Mouse (Mus musculus): ENCODE measurements around the gene S1pr5. TPM values are rescaled to one million over a fixed set of nuclear protein-coding genes. Genes with fewer than 3 reads are reported as not detected.
"Not testable (repeated sequence)": the region's sequence is repeated elsewhere in the genome, so short reads cannot be mapped to it uniquely, and the experiment has no call there.

S1pr5 gene
- polyA plus RNA-seq, 1 experiment from 2014 or later, result 0.48 TPM

- no peak overlapping the region for H3K4me3 ChIP-seq (ENCODE audit: low read depth, low read length)
- H3K36me3 ChIP-seq (ENCODE audit: control insufficient read depth, insufficient read depth, low read length), result peaks cover 79% of the 10 kb centered on the region
- H3K4me2 ChIP-seq (replicated peaks; ENCODE audit: low read depth, low read length), result no peak overlapping the region
- no peak overlapping the region for H3K27ac ChIP-seq (ENCODE audit: low read length)
- H3K9ac ChIP-seq (replicated peaks; ENCODE audit: low read depth, low read length), result no peak overlapping the region
- H3K27me3 ChIP-seq (ENCODE audit: control insufficient read depth, insufficient read depth, low read length), result no peaks in the 10 kb centered on the region
- H3K4me1 ChIP-seq (ENCODE audit: control insufficient read depth, insufficient read depth, low read length), result no peaks in the 10 kb centered on the region
- no peaks in the 10 kb centered on the region for H3K9me3 ChIP-seq (ENCODE audit: control insufficient read depth, low read depth, low read length)
- ATAC-seq (ENCODE audit: insufficient number of reproducible peaks, insufficient read depth, low FRiP score, low read depth), result no peak
- WGBS, result 91% methylated on average over 3 of the region's 3 CpGs
Measured at GRCm38 (mm10) chr9:21274336-21274735, 26.1 kb upstream of the S1pr5 start.

GRCm38 (mm10) chr9:21273520-21274228 lies 25.4 kb upstream of the S1pr5 start:
- Histone ChIP-seq H3K27ac (ENCODE audit: low read length) (no peak overlapping the region), H3K9ac (replicated peaks; ENCODE audit: low read depth, low read length) (no peak overlapping the region), H3K4me3 (ENCODE audit: low read depth, low read length) (no peak overlapping the region), H3K36me3 (ENCODE audit: control insufficient read depth, insufficient read depth, low read length) (peaks cover 84% of the 10 kb centered on the region), H3K27me3 (ENCODE audit: control insufficient read depth, insufficient read depth, low read length) (no peaks in the 10 kb centered on the region), H3K9me3 (ENCODE audit: control insufficient read depth, low read depth, low read length) (no peaks in the 10 kb centered on the region), H3K4me2 (replicated peaks; ENCODE audit: low read depth, low read length) (no peak overlapping the region), H3K4me1 (ENCODE audit: control insufficient read depth, insufficient read depth, low read length) (no peaks in the 10 kb centered on the region)
- no peak for ATAC-seq (ENCODE audit: insufficient number of reproducible peaks, insufficient read depth, low FRiP score, low read depth)
- 74% methylated on average over 7 of the region's 7 CpGs for WGBS

GRCm38 (mm10) chr9:21273094-21273493 lies 24.9 kb upstream of the S1pr5 start:
- H3K4me3 ChIP-seq (ENCODE audit: low read depth, low read length), result no peak overlapping the region
- no peak overlapping the region for H3K4me2 ChIP-seq (replicated peaks; ENCODE audit: low read depth, low read length)
- no peaks in the 10 kb centered on the region for H3K27me3 ChIP-seq (ENCODE audit: control insufficient read depth, insufficient read depth, low read length)
- peaks cover 89% of the 10 kb centered on the region for H3K36me3 ChIP-seq (ENCODE audit: control insufficient read depth, insufficient read depth, low read length)
- no peak for ATAC-seq (ENCODE audit: insufficient number of reproducible peaks, insufficient read depth, low FRiP score, low read depth)
- H3K4me1 ChIP-seq (ENCODE audit: control insufficient read depth, insufficient read depth, low read length), result no peaks in the 10 kb centered on the region
- H3K9me3 ChIP-seq (ENCODE audit: control insufficient read depth, low read depth, low read length), result no peaks in the 10 kb centered on the region
- H3K27ac ChIP-seq (ENCODE audit: low read length), result no peak overlapping the region
- 80% methylated on average over 8 of the region's 8 CpGs for WGBS
- no peak overlapping the region for H3K9ac ChIP-seq (replicated peaks; ENCODE audit: low read depth, low read length)

- Histone ChIP-seq H3K27ac (ENCODE audit: low read length) (no peak overlapping the region), H3K4me2 (replicated peaks; ENCODE audit: low read depth, low read length) (no peak overlapping the region), H3K4me1 (ENCODE audit: control insufficient read depth, insufficient read depth, low read length) (no peaks in the 10 kb centered on the region), H3K9ac (replicated peaks; ENCODE audit: low read depth, low read length) (no peak overlapping the region), H3K36me3 (ENCODE audit: control insufficient read depth, insufficient read depth, low read length) (peaks cover 86% of the 10 kb centered on the region), H3K27me3 (ENCODE audit: control insufficient read depth, insufficient read depth, low read length) (no peaks in the 10 kb centered on the region), H3K4me3 (ENCODE audit: low read depth, low read length) (no peak overlapping the region), H3K9me3 (ENCODE audit: control insufficient read depth, low read depth, low read length) (no peaks in the 10 kb centered on the region)
- ATAC-seq (ENCODE audit: insufficient number of reproducible peaks, insufficient read depth, low FRiP score, low read depth), result no peak
- WGBS, result 87% methylated on average over 9 of the region's 9 CpGs
Measured at GRCm38 (mm10) chr9:21272391-21272790, 24.1 kb upstream of the S1pr5 start.

DNA sequence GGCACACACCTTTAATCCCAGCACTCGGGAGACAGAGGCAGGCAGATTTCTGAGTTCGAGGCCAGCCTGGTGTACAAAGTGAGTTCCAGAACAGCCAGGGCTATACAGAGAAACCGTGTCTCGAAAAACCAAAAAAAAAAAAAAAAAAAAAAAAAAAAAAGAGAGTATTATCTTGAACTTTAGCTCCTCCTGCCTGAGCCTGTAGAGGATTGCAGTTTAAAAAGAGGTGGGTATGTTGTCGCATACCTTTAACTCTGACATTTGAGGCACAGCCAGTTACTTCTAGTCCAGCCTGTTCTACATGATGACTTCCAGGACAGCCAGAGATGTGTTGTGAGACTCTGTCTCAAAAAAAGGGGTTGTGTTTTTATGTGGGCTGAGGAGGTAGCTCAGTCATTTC lies 21.3 kb upstream of the S1pr5 start:
- peaks cover 68% of the 10 kb centered on the region for H3K36me3 ChIP-seq (ENCODE audit: control insufficient read depth, insufficient read depth, low read length)
- not testable (repeated sequence) for ATAC-seq (ENCODE audit: insufficient number of reproducible peaks, insufficient read depth, low FRiP score, low read depth); H3K27ac ChIP-seq (ENCODE audit: low read length); H3K4me1 ChIP-seq (ENCODE audit: control insufficient read depth, insufficient read depth, low read length); H3K9ac ChIP-seq (replicated peaks; ENCODE audit: low read depth, low read length); H3K27me3 ChIP-seq (ENCODE audit: control insufficient read depth, insufficient read depth, low read length); H3K9me3 ChIP-seq (ENCODE audit: control insufficient read depth, low read depth, low read length); H3K4me3 ChIP-seq (ENCODE audit: low read depth, low read length); H3K4me2 ChIP-seq (replicated peaks; ENCODE audit: low read depth, low read length)
- 76% methylated on average over 5 of the region's 5 CpGs for WGBS

- Histone ChIP-seq H3K9me3 (ENCODE audit: control insufficient read depth, low read depth, low read length) (no peaks in the 10 kb centered on the region), H3K36me3 (ENCODE audit: control insufficient read depth, insufficient read depth, low read length) (peaks cover 56% of the 10 kb centered on the region), H3K27ac (ENCODE audit: low read length) (no peak overlapping the region), H3K4me2 (replicated peaks; ENCODE audit: low read depth, low read length) (no peak overlapping the region), H3K27me3 (ENCODE audit: control insufficient read depth, insufficient read depth, low read length) (no peaks in the 10 kb centered on the region), H3K4me1 (ENCODE audit: control insufficient read depth, insufficient read depth, low read length) (peaks cover 11% of the 10 kb centered on the region), H3K4me3 (ENCODE audit: low read depth, low read length) (no peak overlapping the region), H3K9ac (replicated peaks; ENCODE audit: low read depth, low read length) (no peak overlapping the region)
- no peak for ATAC-seq (ENCODE audit: insufficient number of reproducible peaks, insufficient read depth, low FRiP score, low read depth)
- WGBS, result 91% methylated on average over 16 of the region's 16 CpGs
Measured at GRCm38 (mm10) chr9:21268305-21268704, 20.1 kb upstream of the S1pr5 start.

- Histone ChIP-seq H3K4me2 (replicated peaks; ENCODE audit: low read depth, low read length) (no peak overlapping the region), H3K4me1 (ENCODE audit: control insufficient read depth, insufficient read depth, low read length) (peaks cover 12% of the 10 kb centered on the region), H3K9ac (replicated peaks; ENCODE audit: low read depth, low read length) (no peak overlapping the region), H3K4me3 (ENCODE audit: low read depth, low read length) (no peak overlapping the region), H3K9me3 (ENCODE audit: control insufficient read depth, low read depth, low read length) (no peaks in the 10 kb centered on the region), H3K36me3 (ENCODE audit: control insufficient read depth, insufficient read depth, low read length) (peaks cover 41% of the 10 kb centered on the region), H3K27me3 (ENCODE audit: control insufficient read depth, insufficient read depth, low read length) (no peaks in the 10 kb centered on the region), H3K27ac (ENCODE audit: low read length) (no peak overlapping the region)
- 92% methylated on average over 5 of the region's 5 CpGs for WGBS
- no peak for ATAC-seq (ENCODE audit: insufficient number of reproducible peaks, insufficient read depth, low FRiP score, low read depth)
Measured at GRCm38 (mm10) chr9:21266889-21267288, 18.6 kb upstream of the S1pr5 start.

- Histone ChIP-seq H3K27me3 (ENCODE audit: control insufficient read depth, insufficient read depth, low read length) (no peaks in the 10 kb centered on the region), H3K9me3 (ENCODE audit: control insufficient read depth, low read depth, low read length) (no peaks in the 10 kb centered on the region), H3K4me1 (ENCODE audit: control insufficient read depth, insufficient read depth, low read length) (peaks cover 13% of the 10 kb centered on the region), H3K4me2 (replicated peaks; ENCODE audit: low read depth, low read length) (peak overlapping the region; percentile 65), H3K27ac (ENCODE audit: low read length) (peak overlapping the region; percentile 69), H3K36me3 (ENCODE audit: control insufficient read depth, insufficient read depth, low read length) (peaks cover 29% of the 10 kb centered on the region), H3K9ac (replicated peaks; ENCODE audit: low read depth, low read length) (peak overlapping the region; percentile 86), H3K4me3 (ENCODE audit: low read depth, low read length) (peak overlapping the region; percentile 94)
- no peak for ATAC-seq (ENCODE audit: insufficient number of reproducible peaks, insufficient read depth, low FRiP score, low read depth)
- WGBS, result 4% methylated on average over 11 of the region's 11 CpGs
Measured at GRCm38 (mm10) chr9:21265611-21266010, 17.4 kb upstream of the S1pr5 start.
